Mouse (Mus musculus): ENCODE measurements around the gene Smim5. TPM values are rescaled to one million over a fixed set of nuclear protein-coding genes. Genes with fewer than 3 reads are reported as not detected.

Smim5 gene
- polyA plus RNA-seq, 1 experiment: 10.8 TPM

- no peak for TF ChIP-seq POLR2A (IDR thresholded peaks at IDR 0.05; ENCODE audit: borderline replicate concordance, extremely low read depth, low read depth, low read length)
- no peak for TF ChIP-seq CTCF (IDR thresholded peaks at IDR 0.05; ENCODE audit: insufficient read depth, low read length)
- Histone ChIP-seq H3K4me3 (replicated peaks; ENCODE audit: extremely low read depth, low read depth, low read length) (no peak overlapping the region), H3K4me1 (ENCODE audit: control insufficient read depth, insufficient read depth, low read length) (no peaks in the 10 kb centered on the region)
- DNase-seq: no peak
- 86% methylated on average over 3 of the region's 3 CpGs for WGBS
Observed at GRCm38 (mm10) chr11:115875935-115876334, 23.8 kb upstream of the Smim5 start.

GRCm38 (mm10) chr11:115876438-115876837, 23.3 kb upstream of the Smim5 start:
- DNase-seq: no peak
- 84% methylated on average over 5 of the region's 5 CpGs for WGBS
- Histone ChIP-seq H3K4me1 (ENCODE audit: control insufficient read depth, insufficient read depth, low read length) (no peaks in the 10 kb centered on the region), H3K4me3 (replicated peaks; ENCODE audit: extremely low read depth, low read depth, low read length) (no peak overlapping the region)
- TF ChIP-seq POLR2A (IDR thresholded peaks at IDR 0.05; ENCODE audit: borderline replicate concordance, extremely low read depth, low read depth, low read length) (no peak), CTCF (IDR thresholded peaks at IDR 0.05; ENCODE audit: insufficient read depth, low read length) (no peak)

GRCm38 (mm10) chr11:115877174-115877755, 22.5 kb upstream of the Smim5 start:
- no peak for DNase-seq
- 57% methylated on average over 6 of the region's 6 CpGs for WGBS
- H3K4me1 ChIP-seq (ENCODE audit: control insufficient read depth, insufficient read depth, low read length): no peaks in the 10 kb centered on the region
- H3K4me3 ChIP-seq (replicated peaks; ENCODE audit: extremely low read depth, low read depth, low read length): no peak overlapping the region
- TF ChIP-seq POLR2A (IDR thresholded peaks at IDR 0.05; ENCODE audit: borderline replicate concordance, extremely low read depth, low read depth, low read length) (no peak), CTCF (IDR thresholded peaks at IDR 0.05; ENCODE audit: insufficient read depth, low read length) (no peak)

GRCm38 (mm10) chr11:115878071-115878470, 21.7 kb upstream of the Smim5 start:
- no peak for TF ChIP-seq POLR2A (IDR thresholded peaks at IDR 0.05; ENCODE audit: borderline replicate concordance, extremely low read depth, low read depth, low read length)
- TF ChIP-seq CTCF (IDR thresholded peaks at IDR 0.05; ENCODE audit: insufficient read depth, low read length): no peak
- Histone ChIP-seq H3K4me1 (ENCODE audit: control insufficient read depth, insufficient read depth, low read length) (no peaks in the 10 kb centered on the region), H3K4me3 (replicated peaks; ENCODE audit: extremely low read depth, low read depth, low read length) (no peak overlapping the region)
- 84% methylated on average over 8 of the region's 8 CpGs for WGBS
- no peak for DNase-seq

- no peaks in the 10 kb centered on the region for H3K4me1 ChIP-seq (ENCODE audit: control insufficient read depth, insufficient read depth, low read length)
- peak; percentile 54 for DNase-seq
- 24% methylated on average over 5 of the region's 5 CpGs for WGBS
- H3K4me3 ChIP-seq (replicated peaks; ENCODE audit: extremely low read depth, low read depth, low read length): no peak overlapping the region
- TF ChIP-seq POLR2A (IDR thresholded peaks at IDR 0.05; ENCODE audit: borderline replicate concordance, extremely low read depth, low read depth, low read length) (no peak), CTCF (IDR thresholded peaks at IDR 0.05; ENCODE audit: insufficient read depth, low read length) (peak; percentile 74)
Observed at GRCm38 (mm10) chr11:115881002-115881401, 18.8 kb upstream of the Smim5 start.

GRCm38 (mm10) chr11:115883251-115883650, 16.5 kb upstream of the Smim5 start:
- WGBS: 40% methylated on average over 17 of the region's 17 CpGs
- no peak overlapping the region for H3K4me3 ChIP-seq (replicated peaks; ENCODE audit: extremely low read depth, low read depth, low read length)
- no peak for TF ChIP-seq CTCF (IDR thresholded peaks at IDR 0.05; ENCODE audit: insufficient read depth, low read length)
- TF ChIP-seq POLR2A (IDR thresholded peaks at IDR 0.05; ENCODE audit: borderline replicate concordance, extremely low read depth, low read depth, low read length): no peak
- DNase-seq: no peak
- no peaks in the 10 kb centered on the region for H3K4me1 ChIP-seq (ENCODE audit: control insufficient read depth, insufficient read depth, low read length)

GRCm38 (mm10) chr11:115884361-115884760, 15.4 kb upstream of the Smim5 start:
- 93% methylated on average over 3 of the region's 3 CpGs for WGBS
- no peak for DNase-seq

GRCm38 (mm10) chr11:115885281-115885680, 14.5 kb upstream of the Smim5 start:
- Histone ChIP-seq H3K4me1 (ENCODE audit: control insufficient read depth, insufficient read depth, low read length) (peaks cover 4% of the 10 kb centered on the region; the same call in 1 of the 2 replicates), H3K4me3 (replicated peaks; ENCODE audit: extremely low read depth, low read depth, low read length) (no peak overlapping the region)
- DNase-seq: no peak
- WGBS: 67% methylated on average over 11 of the region's 11 CpGs
- no peak for TF ChIP-seq CTCF (IDR thresholded peaks at IDR 0.05; ENCODE audit: insufficient read depth, low read length)
- TF ChIP-seq POLR2A (IDR thresholded peaks at IDR 0.05; ENCODE audit: borderline replicate concordance, extremely low read depth, low read depth, low read length): no peak

More at GRCm38 (mm10) chr11:115884361-115884760, 15.4 kb upstream of the Smim5 start:
- TF ChIP-seq CTCF (IDR thresholded peaks at IDR 0.05; ENCODE audit: insufficient read depth, low read length) (no peak), POLR2A (IDR thresholded peaks at IDR 0.05; ENCODE audit: borderline replicate concordance, extremely low read depth, low read depth, low read length) (no peak)
- no peak overlapping the region for H3K4me3 ChIP-seq (replicated peaks; ENCODE audit: extremely low read depth, low read depth, low read length)
- H3K4me1 ChIP-seq (ENCODE audit: control insufficient read depth, insufficient read depth, low read length): peaks cover 4% of the 10 kb centered on the region; the same call in 1 of the 2 replicates

GRCm38 (mm10) chr11:115886446-115886845, 13.3 kb upstream of the Smim5 start:
- TF ChIP-seq CTCF (IDR thresholded peaks at IDR 0.05; ENCODE audit: insufficient read depth, low read length) (no peak), POLR2A (IDR thresholded peaks at IDR 0.05; ENCODE audit: borderline replicate concordance, extremely low read depth, low read depth, low read length) (no peak)
- H3K4me1 ChIP-seq (ENCODE audit: control insufficient read depth, insufficient read depth, low read length): peaks cover 4% of the 10 kb centered on the region; the same call in 1 of the 2 replicates
- 89% methylated on average over 11 of the region's 11 CpGs for WGBS
- H3K4me3 ChIP-seq (replicated peaks; ENCODE audit: extremely low read depth, low read depth, low read length): no peak overlapping the region
- DNase-seq: no peak

- H3K4me3 ChIP-seq (replicated peaks; ENCODE audit: extremely low read depth, low read depth, low read length): no peak overlapping the region
- 66% methylated on average over 5 of the region's 5 CpGs for WGBS
- DNase-seq: no peak
- TF ChIP-seq CTCF (IDR thresholded peaks at IDR 0.05; ENCODE audit: insufficient read depth, low read length) (no peak), POLR2A (IDR thresholded peaks at IDR 0.05; ENCODE audit: borderline replicate concordance, extremely low read depth, low read depth, low read length) (no peak)
- peaks cover 4% of the 10 kb centered on the region; the same call in 1 of the 2 replicates for H3K4me1 ChIP-seq (ENCODE audit: control insufficient read depth, insufficient read depth, low read length)
Observed at GRCm38 (mm10) chr11:115888020-115888419, 11.7 kb upstream of the Smim5 start.

All from lung, adult 2 months (tissue).